Mouse (Mus musculus) embryonic fibroblast, embryonic 13.5 days (primary cell): ENCODE measurements around the gene Grm1.

Experiments used
- CTCF ChIP-seq: IDR thresholded peaks from 2 replicates; pipeline ENCODE4 v1.5.1; 2011; ENCODE audit warnings: mild to moderate bottlenecking, control low read depth, low read length, moderate library complexity, borderline replicate concordance; ENCODE audit not compliant: insufficient read depth
- POLR2A ChIP-seq: IDR thresholded peaks from 2 replicates; pipeline ENCODE4 v1.6.1; 2011; ENCODE audit warnings: low read depth, mild to moderate bottlenecking, control low read depth, low read length, moderate library complexity

DNA sequence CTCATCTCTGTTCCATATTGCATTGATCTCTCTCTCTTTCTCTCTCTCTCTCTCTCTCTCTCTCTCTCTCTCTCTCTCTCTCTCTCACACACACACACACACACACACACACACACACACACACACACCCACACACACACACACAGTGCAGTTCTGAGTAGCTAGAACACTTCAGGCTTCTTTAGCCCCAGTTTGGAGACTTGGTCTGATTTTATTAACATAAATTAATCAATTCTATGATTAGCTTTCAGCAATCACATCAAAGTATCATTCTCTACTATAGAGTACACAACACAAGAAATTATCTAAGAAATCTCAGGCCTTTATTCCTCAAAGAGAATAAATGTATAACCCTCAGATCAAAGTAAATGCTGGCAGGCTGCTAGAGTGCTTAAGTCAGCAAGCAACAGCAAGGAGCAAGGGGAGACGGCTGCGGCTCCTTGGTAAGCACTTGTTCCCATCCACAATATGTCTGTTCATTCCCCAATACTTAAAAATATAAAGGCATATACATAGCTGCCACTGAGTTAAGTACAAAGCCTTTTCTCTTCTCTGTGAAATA, 63.1 kb downstream of the Grm1 start:
- TF ChIP-seq CTCF, result no peak
- no peak for TF ChIP-seq POLR2A
